Mouse (Mus musculus) ES-E14 (cell line): ENCODE data around the gene Ppp1r14c.
A peak's percentile ranks its signal among the peaks of the same experiment; 100 is the strongest.

Experiments
- CHD2 ChIP-seq: IDR thresholded peaks from 2 replicates; pipeline ENCODE4 v1.6.1; 2014; ENCODE audit warnings: mild to moderate bottlenecking, low read depth, low read length, inconsistent platforms
- MAFK ChIP-seq: IDR thresholded peaks from 2 replicates; pipeline ENCODE4 v1.6.1; 2014; ENCODE audit warnings: mild to moderate bottlenecking, low read depth, low read length, inconsistent platforms; ENCODE audit not compliant: insufficient read depth
- ZC3H11A ChIP-seq: IDR thresholded peaks from 2 replicates; pipeline ENCODE4 v1.6.1; 2012; ENCODE audit warnings: low read depth, mild to moderate bottlenecking, inconsistent platforms, low read length, borderline replicate concordance
- ZNF384 ChIP-seq: IDR thresholded peaks from 2 replicates; pipeline ENCODE4 v1.6.1; 2012; ENCODE audit warnings: low read depth, low read length, inconsistent platforms

DNA sequence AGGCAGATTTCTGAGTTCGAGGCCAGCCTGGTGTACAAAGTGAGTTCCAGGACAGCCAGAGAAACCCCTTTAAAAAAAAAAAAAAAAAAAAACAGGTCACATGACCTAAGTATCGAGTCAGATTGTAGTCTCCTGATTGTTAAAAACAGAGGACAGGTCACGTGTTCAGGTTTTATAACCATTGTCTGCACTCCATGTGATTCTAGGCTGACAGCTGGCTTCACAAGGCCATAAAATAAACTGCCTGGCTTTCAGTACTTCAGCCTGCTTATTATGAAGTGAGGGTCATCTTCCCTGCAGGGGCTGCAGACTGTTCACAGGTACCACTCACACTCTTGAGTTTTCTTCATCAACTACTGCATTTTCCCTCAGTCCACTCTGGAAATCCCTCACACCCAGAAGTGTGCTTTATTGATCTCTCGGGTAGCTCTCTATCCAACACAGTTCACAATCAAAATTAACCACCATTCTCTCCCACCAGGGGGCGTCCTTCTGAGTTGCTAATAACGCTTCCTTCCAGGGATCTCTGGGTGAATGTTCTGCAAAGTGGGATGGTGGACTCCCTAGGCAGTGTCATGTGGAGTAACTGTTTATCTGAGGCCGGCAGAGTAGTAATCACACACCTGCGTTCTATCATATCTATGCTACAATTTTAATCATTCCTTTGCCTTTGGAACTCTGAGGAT is 146.9 kb downstream of the Ppp1r14c start:
- TF ChIP-seq ZNF384 (0 out of 2 replicates have a peak, but pooled peaks have one; percentile 31), CHD2 (no peak), ZC3H11A (no peak), MAFK (no peak)
